Mouse (Mus musculus): ENCODE measurements around the gene Slc35e4.
"Not testable (repeated sequence)": the region's sequence is repeated elsewhere in the genome, so short reads cannot be mapped to it uniquely, and the experiment has no call there.

The Slc35e4 gene

DNA sequence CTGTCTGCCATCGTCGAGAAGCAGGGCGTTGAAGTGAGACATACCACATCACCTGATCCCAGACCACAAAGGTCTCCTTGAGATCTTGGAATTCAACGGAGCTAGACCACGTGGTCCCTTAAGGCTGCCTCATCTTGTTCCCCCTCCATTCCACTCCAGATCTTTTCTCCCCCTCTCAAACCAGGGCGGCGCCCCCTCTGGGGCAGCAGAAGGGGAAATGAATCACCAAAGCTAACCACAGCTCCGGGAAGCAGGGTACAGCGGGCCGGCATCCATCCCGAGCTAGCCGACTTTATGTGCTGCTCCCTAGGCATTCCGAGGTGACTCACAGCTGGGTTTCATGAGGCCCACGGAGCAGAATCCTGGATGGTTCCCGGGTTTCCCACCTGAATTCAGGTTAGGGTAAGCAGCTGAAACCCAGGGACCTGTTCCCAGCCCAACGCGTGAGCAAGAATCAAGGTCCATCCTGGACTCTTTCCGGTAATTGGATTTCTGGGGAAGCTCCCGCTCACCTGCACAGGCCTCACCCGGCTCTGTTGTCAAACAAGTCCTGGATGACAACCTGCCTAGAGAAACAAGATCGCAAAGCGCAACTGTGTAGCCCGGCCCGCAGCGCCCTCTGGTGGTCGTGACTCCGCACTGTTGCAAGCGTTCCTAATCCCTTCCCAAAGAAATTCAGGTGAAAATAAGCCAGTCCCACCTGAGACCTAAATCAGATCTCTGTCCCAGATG, at the start of gene Slc35e4:
Slc35e4 (minus strand) TSS at position 556 of the 732 bp plus-strand sequence.
- peak; percentile 44 to 74 for DNase-seq (ENCODE audit: low spot score in 2 of 2)

DNA sequence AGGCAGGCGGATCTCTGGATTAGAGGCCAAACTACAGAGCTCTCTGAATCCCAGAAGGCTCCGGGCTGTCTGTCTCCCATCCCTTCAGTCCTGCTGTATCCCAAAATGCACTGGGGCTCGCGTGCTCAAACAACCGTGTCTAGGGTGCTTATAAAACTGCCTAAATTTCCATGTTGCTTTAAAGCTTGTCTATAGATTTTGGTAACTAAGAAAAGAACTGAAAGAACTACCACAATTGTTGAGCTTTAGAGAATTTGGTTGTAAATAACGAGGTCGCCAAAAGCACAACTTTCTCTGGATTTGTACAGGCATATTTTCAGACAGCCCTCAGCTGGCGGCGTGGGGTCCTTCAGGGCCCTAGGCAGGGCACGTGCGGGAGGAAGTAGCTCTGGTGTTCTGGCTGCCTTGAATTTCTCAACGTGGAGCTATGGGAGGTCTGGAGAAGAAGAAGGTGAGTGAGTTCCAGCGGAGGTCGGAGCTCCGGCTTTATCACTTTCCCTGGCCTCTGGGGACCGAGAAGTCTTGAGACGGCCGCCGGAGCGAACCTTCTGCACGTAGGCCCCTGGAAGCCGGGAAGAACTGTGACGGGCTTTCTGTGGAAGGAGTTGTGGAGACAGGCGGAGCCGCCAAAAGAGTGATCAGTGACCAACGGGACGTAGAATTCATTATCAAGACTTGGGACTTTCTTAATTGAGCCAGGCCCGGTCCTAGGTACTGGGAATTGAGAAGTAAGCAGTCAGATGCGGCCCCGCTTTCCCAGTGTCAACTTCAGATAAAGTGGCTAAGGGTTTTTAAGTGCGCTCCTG, 49.3 kb upstream of the Slc35e4 start, which contains the start of gene Pes1:
Pes1 (plus strand) TSS at position 366 of the 806 bp plus-strand sequence.
- DNase-seq (ENCODE audit: low spot score in 2 of 2) = peak; percentile 29 to 60

DNA sequence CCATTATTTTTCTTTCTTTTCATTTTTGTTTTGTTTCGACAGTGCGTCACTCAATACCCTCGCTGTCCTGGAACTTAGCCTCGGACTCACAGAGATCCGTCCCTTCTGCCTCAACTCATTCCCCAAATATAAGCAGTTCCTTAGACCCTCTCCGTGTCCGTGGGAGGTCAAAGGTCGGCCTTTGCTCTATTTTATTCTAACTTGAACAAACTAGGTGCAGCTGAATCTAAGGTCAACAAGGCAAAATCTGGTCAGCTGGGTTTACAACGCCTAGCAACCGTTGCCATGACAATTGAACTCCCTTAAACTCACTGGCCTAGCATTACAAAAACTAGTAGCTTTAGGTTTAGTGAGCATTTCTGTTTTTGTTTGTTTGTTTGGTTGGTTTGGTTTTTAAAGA, 48.7 kb upstream of the Slc35e4 start:
- DNase-seq (ENCODE audit: low spot score in 2 of 2) = no peak

DNA sequence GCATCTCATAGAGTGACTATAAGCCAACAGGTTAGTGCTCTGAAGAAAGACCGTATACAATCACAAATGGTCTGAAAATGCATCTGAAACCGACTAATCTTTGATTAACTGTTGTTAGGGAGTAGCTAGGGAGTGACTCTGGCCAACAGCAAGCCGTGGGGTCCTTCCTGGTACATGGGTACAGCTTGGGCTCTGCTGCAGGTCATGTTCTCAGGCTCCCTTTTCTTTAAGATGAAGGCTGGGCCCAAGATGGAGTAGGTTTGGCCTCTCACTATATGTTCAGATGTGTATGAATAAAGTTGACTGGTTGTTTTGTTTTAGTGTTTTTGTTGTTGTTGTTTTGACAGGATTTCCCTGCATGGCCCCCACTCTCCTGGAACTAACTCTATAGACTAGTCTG, 47.3 kb upstream of the Slc35e4 start:
- DNase-seq (ENCODE audit: low spot score in 2 of 2) = no peak

DNA sequence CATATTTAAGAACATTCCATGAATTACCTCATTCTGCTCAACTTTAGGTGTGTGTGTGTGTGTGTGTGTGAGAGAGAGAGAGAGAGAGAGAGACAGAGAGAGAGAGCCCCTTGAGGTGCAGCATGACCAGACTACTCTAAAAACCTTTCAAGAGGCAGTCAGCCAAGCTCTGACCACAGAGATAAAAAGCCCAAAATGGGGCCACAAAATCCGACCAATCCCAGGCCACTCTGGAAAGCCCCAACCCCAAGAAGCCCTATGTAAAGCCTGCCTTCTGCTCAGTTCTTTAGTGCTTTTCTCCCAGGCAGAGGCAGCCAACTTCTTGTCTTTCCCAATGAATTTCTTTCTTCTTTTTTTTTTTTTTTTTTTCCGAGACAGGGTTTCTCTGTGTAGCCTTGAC, 46.4 kb upstream of the Slc35e4 start:
- no peak for DNase-seq (ENCODE audit: low spot score in 2 of 2)

DNA sequence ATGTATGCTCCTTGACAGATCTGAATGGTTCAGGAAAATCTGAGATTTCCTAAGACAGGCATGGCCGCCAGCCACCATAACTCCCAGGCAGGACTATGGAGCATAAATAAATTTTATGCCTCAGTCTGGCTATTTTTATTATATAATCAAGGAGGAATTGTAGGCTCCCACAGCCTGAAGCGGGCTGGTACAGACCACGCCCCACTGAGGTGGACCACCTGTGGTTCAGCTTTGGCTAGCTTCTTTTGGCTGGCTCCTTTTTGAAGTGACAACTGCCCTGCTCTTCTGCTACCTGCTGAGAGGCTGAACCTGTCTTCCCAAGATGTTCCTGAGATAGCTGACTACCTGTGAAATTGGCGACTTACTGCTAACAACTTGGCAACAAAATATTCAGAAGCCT, 40.9 kb upstream of the Slc35e4 start:
- not testable (repeated sequence) for DNase-seq (ENCODE audit: low spot score in 2 of 2)

DNA sequence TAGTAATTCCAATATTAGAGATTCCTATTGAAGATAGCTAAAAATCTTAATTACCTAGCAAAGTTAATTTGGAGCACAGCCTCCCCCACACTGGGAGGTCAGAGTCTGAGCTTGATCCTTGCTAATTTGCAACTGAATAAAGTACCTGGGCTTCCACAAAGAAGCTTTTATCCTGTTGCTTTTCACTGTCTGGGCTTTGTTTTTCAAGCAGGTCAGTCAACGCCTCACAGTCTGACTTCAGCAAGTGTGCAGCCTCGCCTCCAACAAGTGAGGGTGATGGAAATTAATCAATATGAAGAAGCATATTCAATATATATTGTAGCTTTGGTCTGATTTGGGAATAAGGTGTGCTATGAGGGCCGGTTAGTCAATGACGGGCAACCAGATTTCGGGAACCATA, 40.4 kb upstream of the Slc35e4 start:
- not testable (repeated sequence) for DNase-seq (ENCODE audit: low spot score in 2 of 2)

DNA sequence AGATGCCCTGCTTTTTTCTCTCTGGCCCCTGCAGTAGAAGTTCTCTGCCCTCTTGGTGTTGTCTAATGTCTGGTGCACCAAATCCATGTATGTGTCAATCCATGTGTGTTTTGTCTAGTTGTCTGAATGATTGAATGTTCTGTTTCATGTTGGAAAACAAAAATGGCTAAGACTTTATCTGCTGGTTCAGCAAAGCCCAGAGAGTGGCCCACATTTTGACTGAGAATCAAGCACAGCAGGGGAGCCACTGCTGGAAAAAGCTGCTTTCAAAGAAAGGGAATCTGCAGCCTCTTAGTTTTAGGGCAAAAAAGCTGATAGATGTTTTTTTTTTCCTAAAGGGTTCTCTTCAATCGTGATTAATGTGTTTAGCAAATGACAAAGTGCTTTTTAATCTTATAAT, 31.9 kb upstream of the Slc35e4 start:
- no peak for DNase-seq (ENCODE audit: low spot score in 2 of 2)

DNA sequence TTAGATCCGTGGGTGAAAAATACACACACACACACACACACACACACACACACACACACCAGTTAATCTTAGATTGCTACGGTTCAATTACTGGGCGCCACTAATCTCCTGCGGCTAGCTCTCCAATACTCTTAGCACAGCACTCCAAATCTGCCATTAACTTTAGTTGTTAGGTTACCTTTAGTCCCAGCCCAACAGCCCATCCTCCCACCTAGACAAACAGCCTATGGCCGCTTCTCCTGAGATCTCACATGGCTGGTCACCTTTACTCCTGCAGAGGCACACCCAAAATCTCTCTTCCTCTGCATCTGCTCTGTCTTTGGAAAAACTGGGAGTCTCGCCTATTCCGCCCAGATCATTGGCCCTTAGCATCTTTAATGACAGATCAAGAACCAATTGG, 26.9 kb upstream of the Slc35e4 start:
- no peak for DNase-seq (ENCODE audit: low spot score in 2 of 2)

DNA sequence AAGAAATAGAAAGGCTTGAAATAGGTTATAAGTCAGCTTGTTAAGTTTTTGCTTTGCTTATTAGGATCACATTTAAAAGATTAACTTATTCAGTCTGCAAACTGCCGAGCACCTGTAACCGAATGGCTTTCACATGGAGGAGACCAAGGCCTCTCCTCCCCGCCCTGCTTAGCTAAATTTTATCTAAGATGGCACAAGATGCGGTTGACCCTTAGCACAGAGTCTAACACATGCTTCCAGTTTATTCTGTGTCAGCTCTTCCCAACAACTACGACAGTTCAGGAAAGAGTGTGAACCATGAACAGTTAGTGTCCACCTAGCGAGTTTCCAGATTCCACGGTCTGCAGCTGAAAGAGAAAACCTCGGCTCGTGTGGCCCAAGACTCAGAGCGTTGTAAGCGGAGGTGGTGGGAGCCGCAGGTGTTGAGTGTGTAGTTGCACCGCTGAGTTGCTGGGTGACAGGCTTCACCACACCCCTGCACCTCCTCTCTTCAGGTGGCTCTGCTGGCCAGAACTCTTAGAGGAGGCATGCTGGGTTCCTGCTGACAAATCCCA, 22.9 kb upstream of the Slc35e4 start:
- no peak for DNase-seq (ENCODE audit: low spot score in 2 of 2)

DNA sequence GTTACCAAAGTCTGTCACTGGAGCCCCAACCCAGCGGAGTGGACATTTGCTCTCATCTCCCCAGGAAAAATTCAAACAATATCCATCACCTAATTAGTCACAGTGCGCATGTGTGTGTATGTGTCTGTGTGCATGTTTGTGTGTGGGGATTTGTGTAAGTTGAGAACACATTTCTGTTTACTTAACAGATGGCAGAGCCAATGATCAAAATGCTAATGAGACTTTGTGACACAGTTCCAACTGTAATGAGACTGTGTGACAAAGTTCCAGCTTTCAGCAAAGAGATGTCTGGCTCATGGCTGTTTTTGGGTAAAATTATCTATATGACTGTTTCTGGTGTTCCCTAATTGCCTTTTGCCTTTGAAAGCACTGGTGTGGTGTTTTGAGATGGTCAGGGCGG, 21.9 kb upstream of the Slc35e4 start:
- no peak for DNase-seq (ENCODE audit: low spot score in 2 of 2)

DNA sequence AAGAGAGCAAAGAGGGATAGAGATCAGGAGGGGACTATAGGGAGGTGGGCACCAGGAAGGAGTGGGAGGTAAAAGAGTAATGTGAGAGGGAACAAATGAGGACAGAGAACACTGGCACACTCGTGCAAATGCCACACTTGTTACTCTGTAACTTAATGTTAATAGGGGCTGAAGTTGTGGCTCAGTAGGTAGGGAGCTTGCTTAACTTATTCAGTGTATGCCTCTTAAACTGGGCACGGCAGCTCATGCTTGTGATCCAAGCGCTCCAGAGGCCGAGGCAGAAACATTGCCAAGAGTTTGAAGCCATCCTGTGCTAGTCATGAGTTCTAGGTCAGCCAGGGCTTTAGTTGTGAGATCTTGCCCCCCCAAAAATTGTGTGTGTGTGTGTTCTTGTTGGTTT, 20.7 kb upstream of the Slc35e4 start:
- no peak for DNase-seq (ENCODE audit: low spot score in 2 of 2)

DNA sequence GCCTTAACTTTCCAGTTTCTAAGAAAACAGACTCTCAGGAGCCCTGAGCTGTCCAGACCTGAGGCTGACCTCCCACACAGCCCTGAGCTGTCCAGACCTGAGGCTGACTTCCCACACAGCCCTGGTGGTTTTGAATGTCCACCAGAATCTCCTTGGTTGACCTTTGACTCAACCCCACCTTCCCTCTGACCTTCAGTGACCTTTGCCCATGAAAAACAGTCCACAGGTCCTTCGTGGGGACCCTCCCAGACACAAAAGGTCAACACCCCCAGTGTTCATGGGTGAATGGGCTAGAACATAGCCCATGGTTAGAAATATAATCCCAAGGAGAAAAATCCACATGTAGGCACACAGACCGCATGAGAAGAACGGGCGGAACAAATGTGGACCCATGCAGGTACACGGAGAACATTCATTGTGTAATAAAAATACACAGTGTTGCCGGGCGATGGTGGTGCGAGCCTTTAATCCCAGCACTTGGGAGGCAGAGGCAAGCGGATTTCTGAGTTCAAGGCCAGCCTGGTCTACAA, 19.4 kb upstream of the Slc35e4 start:
- DNase-seq (ENCODE audit: low spot score in 2 of 2) = no peak

DNA sequence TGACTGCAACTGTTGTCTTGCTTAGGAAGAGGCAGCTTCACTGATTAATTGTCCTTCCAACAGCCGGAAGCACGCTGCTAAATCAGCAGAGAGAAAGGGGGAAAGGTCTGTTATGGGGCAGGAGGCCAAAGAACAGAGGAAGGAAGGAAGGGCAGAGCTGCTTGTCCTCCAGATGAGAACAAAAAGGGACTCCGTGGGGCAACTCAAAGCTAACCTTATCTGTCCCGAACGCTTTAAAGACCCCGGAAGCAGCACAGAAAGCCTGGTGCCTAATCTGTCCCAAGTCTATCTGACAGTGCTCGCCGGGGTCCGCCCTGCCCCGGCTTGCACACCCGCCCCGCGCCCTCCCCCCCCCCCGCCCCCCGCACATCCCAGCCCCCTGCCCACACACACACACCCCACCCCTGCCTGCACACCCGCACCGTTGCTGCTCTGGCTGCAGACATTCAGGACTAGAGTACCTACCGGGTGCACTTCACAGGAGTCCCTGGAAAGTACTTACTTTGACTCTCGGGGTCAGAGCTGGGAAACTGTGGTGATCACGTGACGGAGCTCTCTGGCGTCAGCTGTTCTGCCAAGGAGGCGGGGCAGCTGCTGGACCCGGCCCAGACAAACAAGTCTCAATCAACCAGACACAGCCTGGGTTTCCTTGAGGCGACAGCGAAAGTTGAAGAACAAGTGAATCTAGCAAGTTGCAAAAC, 17.2 kb upstream of the Slc35e4 start, which contains the start of gene Tcn2:
Tcn2 (minus strand) TSS at position 649 of the 701 bp plus-strand sequence.
- DNase-seq (ENCODE audit: low spot score in 2 of 2) = peak in 1 of 2 experiments; percentile 52

DNA sequence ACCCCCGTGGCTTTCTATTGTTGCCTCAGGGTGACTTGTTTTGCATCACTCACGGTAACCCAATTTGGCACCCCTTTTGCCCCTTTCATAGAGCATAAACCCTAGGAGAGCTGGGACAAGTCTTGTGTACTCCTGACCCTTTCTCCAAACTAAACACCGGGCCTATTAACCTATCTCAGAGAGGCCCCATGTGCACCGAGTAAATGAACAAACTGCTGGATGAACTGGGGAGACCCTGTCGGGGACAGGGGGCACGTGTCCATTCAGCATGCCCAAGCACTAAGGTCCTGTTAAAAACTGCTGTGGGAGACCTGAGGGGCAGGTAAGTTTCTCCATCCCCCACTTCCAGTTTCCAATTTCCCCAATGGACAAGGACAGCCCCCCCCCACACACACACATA, 16.5 kb upstream of the Slc35e4 start:
- DNase-seq (ENCODE audit: low spot score in 2 of 2) = no peak

DNA sequence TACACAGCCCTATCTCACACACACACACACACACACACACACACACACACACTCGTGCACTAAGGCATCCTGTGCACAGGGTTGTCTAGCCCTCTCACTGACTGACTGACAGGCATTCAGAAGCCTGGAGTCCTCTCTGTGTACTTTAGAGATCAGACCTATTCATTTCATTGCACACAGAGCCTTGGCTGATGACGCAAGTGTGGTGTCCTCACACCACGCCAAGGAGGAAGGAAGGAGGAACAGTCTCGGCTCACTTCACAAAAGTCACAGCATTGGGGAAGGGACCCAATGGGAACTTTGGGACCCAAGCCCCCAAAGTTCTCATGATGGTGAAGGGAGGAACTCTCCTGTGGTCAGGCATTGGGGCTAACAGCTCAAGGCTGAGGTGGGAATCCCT, 15.6 kb upstream of the Slc35e4 start:
- DNase-seq (ENCODE audit: low spot score in 2 of 2) = no peak

DNA sequence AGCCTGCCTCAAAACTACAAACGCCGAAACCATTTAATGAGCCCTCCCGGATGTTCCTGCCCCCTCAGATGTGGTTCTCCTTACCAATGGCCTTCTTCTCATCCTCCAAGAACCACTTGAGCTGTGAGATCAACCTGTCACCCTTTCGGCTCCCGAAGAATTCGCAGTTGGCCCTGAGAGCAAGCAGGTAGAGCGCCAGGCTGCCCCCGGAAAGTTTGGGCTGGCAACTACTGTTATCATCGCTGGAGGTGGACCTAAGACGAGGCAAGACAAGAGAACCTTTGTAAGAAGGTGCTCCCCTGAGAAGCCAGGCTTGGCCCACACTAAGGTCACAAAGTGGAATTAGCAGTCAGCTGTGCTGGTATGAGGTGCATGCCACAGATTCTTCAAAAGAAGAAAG, 11.5 kb upstream of the Slc35e4 start:
- DNase-seq (ENCODE audit: low spot score in 2 of 2) = no peak

DNA sequence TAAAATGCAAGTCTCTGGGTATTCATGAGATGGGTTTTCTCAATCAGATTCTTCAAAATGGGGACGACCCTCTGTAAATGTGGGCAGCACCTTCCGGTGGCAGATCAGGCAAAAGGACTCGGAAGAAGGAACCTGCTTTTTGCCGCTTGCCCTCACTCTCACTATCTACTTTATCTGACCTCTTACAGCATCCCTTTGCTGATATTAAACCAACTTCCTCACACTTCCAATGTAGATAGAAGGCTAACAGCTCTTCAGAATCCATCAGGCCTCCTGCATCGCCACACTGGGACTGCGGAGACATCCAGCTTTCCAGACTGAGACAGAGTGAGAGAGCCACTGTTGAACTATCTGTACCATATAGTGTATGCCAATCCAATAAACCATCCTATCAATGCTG, 8.3 kb upstream of the Slc35e4 start:
- no peak for DNase-seq (ENCODE audit: low spot score in 2 of 2)

DNA sequence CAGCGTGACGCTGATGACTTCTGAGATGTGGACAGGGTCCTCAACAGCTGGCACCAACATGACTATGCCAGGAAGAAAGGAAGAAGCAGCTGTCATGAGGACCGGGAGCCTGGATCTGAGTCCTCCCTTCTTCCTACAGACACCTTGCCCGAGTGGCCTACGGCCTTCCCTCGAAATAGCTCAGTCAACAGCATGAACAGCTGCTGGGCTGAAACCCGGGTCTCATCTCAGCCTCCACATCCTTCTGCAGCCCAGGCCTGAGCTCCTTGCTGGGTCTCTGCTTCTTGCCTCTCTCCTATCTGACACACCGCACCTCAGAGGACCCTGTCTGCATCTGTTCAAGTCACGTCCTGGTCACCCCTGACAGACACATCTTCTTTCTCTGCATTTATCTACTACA, 7.7 kb upstream of the Slc35e4 start:
- no peak for DNase-seq (ENCODE audit: low spot score in 2 of 2)

DNA sequence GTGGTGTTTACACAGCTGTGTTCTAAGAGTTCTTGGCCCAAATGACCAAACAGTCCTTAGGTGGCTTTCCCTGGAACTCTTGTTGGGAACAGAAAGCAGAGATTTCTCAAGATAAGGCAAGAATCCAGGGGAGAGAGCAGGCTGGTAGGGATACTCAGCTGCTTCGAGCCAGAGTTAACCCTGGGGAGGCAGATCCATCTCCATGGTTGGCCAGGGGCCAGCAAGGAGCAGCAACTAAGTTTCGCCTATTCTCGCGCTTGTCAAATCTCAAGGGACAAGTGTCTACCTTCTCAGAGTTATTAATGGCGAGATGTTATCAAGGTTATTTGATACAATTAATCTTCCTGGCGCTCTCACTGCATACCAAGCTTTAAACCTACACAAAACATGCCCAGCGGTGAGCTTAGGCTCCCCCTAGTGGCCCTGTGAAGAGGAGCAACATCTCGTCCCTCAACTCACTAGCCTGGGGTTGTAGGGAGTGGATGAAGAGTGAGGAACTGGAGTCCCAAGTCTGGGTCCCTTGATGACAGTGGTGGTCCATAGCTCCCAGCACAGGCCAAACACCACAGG, 6.9 kb upstream of the Slc35e4 start:
- DNase-seq (ENCODE audit: low spot score in 2 of 2) = peak in 1 of 2 experiments; percentile 15

DNA sequence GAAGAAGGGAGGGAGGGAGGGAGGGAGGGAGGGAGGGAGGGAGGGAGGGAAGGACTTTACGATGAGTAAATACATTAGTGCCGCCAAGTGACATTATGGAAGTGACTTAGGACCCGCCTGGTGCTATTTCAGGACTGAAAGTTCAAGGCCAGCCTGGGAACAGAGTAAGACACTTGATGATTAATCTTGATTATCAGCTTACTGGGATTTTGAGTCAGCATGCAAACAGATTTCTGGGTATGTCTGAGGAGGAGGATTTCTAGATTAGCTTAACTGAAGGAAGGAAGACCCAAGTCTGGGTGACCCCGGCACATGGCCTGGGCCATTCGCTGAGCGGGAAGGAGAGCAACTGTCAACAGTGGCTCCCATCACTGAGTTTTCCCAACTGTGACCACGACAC, 6.0 kb upstream of the Slc35e4 start:
- no peak for DNase-seq (ENCODE audit: low spot score in 2 of 2)

DNA sequence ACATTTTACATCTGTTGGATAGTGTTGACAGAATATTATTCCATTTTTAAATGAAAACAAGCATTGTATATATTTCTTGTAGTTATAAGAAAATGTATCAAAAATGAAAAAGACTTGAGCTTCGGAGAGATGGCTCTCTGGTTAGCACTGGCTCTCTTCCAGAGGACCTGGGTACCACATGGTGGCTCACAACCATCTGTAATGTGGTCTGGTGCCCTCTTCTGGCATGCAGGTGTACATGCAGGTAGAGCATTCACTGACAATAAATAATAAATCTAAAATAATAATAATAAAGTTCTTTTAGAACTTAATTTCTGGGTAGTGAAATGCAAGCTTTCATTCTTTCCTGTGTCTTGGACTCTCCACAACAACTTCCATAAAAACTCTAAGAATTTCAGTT, 4.3 kb upstream of the Slc35e4 start:
- no peak for DNase-seq (ENCODE audit: low spot score in 2 of 2)
